Mouse (Mus musculus): ENCODE measurements around the gene Trim6.
A peak's percentile ranks its signal among the peaks of the same experiment; 100 is the strongest.
"Not testable (repeated sequence)": the region's sequence is repeated elsewhere in the genome, so short reads cannot be mapped to it uniquely, and the experiment has no call there.

Gene Trim6

GRCm38 (mm10) chr7:104218701-104219569 lies at the start of gene Trim6:
Gene Trim6 (plus strand): TSS chr7:104218793.
- peak; percentile 98 for DNase-seq (ENCODE audit: low read depth, low spot score)

GRCm38 (mm10) chr7:104169634-104170204 lies 48.9 kb upstream of the Trim6 start:
- DNase-seq (ENCODE audit: low read depth, low spot score) = no peak

- DNase-seq (ENCODE audit: low read depth, low spot score) = no peak
Measured at GRCm38 (mm10) chr7:104175085-104175484, 43.5 kb upstream of the Trim6 start.

GRCm38 (mm10) chr7:104178422-104179054 lies 40.1 kb upstream of the Trim6 start:
- DNase-seq (ENCODE audit: low read depth, low spot score) = no peak

GRCm38 (mm10) chr7:104179074-104179473 lies 39.5 kb upstream of the Trim6 start:
- DNase-seq (ENCODE audit: low read depth, low spot score) = no peak

- DNase-seq (ENCODE audit: low read depth, low spot score) = no peak
Measured at GRCm38 (mm10) chr7:104183292-104183691, 35.3 kb upstream of the Trim6 start, which contains the start of gene Olfr648. Gene Olfr648 (minus strand): TSS chr7:104183392.

GRCm38 (mm10) chr7:104191275-104191674 lies 27.3 kb upstream of the Trim6 start:
- DNase-seq (ENCODE audit: low read depth, low spot score) = no peak

GRCm38 (mm10) chr7:104195885-104196284 lies 22.7 kb upstream of the Trim6 start, which contains the start of gene Olfr649:
Gene Olfr649 (minus strand): TSS chr7:104195985.
- no peak for DNase-seq (ENCODE audit: low read depth, low spot score)

- peak; percentile 87 for DNase-seq (ENCODE audit: low read depth, low spot score)
Measured at GRCm38 (mm10) chr7:104199822-104200221, 18.8 kb upstream of the Trim6 start.

- DNase-seq (ENCODE audit: low read depth, low spot score) = no peak
Measured at GRCm38 (mm10) chr7:104206197-104206596, 12.4 kb upstream of the Trim6 start.

GRCm38 (mm10) chr7:104216011-104216535 lies 2.5 kb upstream of the Trim6 start:
- peak; percentile 49 for DNase-seq (ENCODE audit: low read depth, low spot score)

GRCm38 (mm10) chr7:104217881-104218280 lies 712 bp upstream of the Trim6 start:
- DNase-seq (ENCODE audit: low read depth, low spot score) = peak; percentile 86

GRCm38 (mm10) chr7:104231203-104231602 lies 12.6 kb downstream of the Trim6 start:
- DNase-seq (ENCODE audit: low read depth, low spot score) = peak; percentile 77

- no peak for DNase-seq (ENCODE audit: low read depth, low spot score)
Measured at GRCm38 (mm10) chr7:104240857-104241256, 22.3 kb downstream of the Trim6 start.

- DNase-seq (ENCODE audit: low read depth, low spot score) = peak; percentile 63
Measured at GRCm38 (mm10) chr7:104243616-104244015, 25.0 kb downstream of the Trim6 start.

GRCm38 (mm10) chr7:104244287-104245181 lies 25.9 kb downstream of the Trim6 start, which contains the start of gene Trim34a:
Gene Trim34a (plus strand): TSS chr7:104244457.
- DNase-seq (ENCODE audit: low read depth, low spot score) = peak; percentile 92

- DNase-seq (ENCODE audit: low read depth, low spot score) = not testable (repeated sequence)
Measured at GRCm38 (mm10) chr7:104260380-104260779, 41.8 kb downstream of the Trim6 start.

- DNase-seq (ENCODE audit: low read depth, low spot score) = not testable (repeated sequence)
Measured at GRCm38 (mm10) chr7:104265335-104265734, 46.7 kb downstream of the Trim6 start.

- DNase-seq (ENCODE audit: low read depth, low spot score) = not testable (repeated sequence)
Measured at GRCm38 (mm10) chr7:104279361-104279760, 60.8 kb downstream of the Trim6 start.

All from ZHBTc4 (cell line).